Mouse (Mus musculus) G1E (cell line): Measurements from ENCODE around the gene Arhgef2.

ENCODE experiments used
- CTCF ChIP-seq: IDR thresholded peaks from 2 replicates; pipeline ENCODE4 v1.5.1; 2012; ENCODE audit warnings: low read depth, low read length, inconsistent platforms, mixed read lengths
- GATA1 ChIP-seq: IDR thresholded peaks from 2 replicates; pipeline ENCODE4 v1.6.1; 2012; ENCODE audit warnings: borderline replicate concordance, low read length, inconsistent platforms, mixed read lengths
- TAL1 ChIP-seq: conservative IDR thresholded peaks from 2 replicates; pipeline ENCODE4 v1.6.1; 2012; ENCODE audit warnings: low read depth, low read length, inconsistent platforms, mixed read lengths

DNA sequence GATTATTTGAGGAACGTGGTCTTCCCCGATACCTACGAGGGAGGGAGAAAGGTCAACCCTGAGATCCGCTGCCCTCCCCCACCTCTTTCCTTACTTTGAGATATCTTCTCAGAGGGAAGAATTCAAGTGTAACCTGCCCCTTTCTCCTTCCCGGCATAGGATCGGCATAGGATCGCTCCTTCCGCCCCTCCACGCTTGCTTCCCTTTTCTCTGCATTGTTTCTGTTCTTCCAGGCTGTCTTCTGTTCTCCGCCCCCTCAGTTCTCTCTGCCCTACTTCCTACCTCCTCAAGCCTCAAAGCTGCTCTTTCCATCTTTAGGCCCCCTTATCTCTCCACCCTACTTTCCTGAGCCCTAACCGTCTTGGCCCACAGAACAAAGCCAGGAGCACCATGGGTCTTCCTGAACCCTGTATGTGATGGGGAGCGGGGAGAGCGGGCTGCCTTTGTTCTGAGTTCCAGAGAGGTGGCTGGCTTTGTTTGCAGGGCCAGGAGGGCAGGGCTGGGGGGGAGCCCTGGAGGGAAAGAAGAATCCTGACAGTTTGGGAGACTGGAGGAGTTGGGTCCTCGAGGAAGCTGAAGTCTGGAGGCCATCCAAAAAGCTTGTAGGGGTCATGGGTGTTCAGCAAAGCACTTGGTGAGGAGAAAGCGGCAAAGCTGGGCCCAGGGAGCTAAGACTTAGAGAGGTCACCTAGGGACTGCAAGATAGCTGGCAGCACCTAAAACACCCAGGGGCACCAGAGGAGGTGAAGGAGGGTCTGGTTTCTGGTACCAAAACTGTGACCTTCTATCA, 17.8 kb downstream of the Arhgef2 start:
- TF ChIP-seq CTCF (no peak), TAL1 (no peak), GATA1 (no peak)
